ENCODE assay signal across 18 mouse cellular contexts in genomic region chr5:89646940-89647339, GRCm38 (mm10).
"Had no signal": no experiment of that assay in that cellular context is flagged by ENCODE, and none has a peak within 500 bp of the region (broad histone marks: within the 10 kb centered on the region; RNA-seq: fewer than 3 reads in every experiment).

No protein-coding gene starts in this region.

- H3K9ac ChIP-seq: liver, embryonic 15.5 days; liver, postnatal 0 days; lung, embryonic 15.5 days; midbrain, embryonic 13.5 days; midbrain, embryonic 15.5 days; neural tube, embryonic 12.5 days; stomach, embryonic 15.5 days had no signal

- H3K27ac ChIP-seq: liver, embryonic 15.5 days; lung, embryonic 15.5 days; macrophage; midbrain, embryonic 13.5 days; midbrain, embryonic 15.5 days; neural tube, embryonic 12.5 days; stomach, embryonic 15.5 days; stomach, postnatal 0 days had no signal

- H3K27me3 ChIP-seq: liver, embryonic 15.5 days; lung, embryonic 15.5 days; megakaryocyte, embryonic 14.5 days; midbrain, embryonic 13.5 days; midbrain, embryonic 15.5 days; neural tube, embryonic 12.5 days; stomach, embryonic 15.5 days had no signal

- H3K36me3 ChIP-seq: liver, embryonic 15.5 days; lung, embryonic 15.5 days; midbrain, embryonic 13.5 days; midbrain, embryonic 15.5 days; neural tube, embryonic 12.5 days; stomach, embryonic 15.5 days had no signal

- H3K4me2 ChIP-seq: liver, embryonic 15.5 days; lung, embryonic 15.5 days; midbrain, embryonic 11.5 days; midbrain, embryonic 13.5 days; midbrain, embryonic 15.5 days; neural tube, embryonic 12.5 days; stomach, embryonic 15.5 days had no signal

- H3K4me3 ChIP-seq: liver, embryonic 15.5 days; lung, embryonic 15.5 days; megakaryocyte, embryonic 14.5 days; midbrain, embryonic 13.5 days; midbrain, embryonic 15.5 days; neural tube, embryonic 12.5 days; stomach, embryonic 15.5 days had no signal

- DNase-seq: liver, postnatal 0 days; lung, adult 2 months; lung, postnatal 10 days; lung, postnatal 36 days; right cerebral cortex, postnatal 14 days; thymus, adult 18-20 months; thymus, postnatal 14 days; thymus, postnatal 36 days had no signal

- H3K9me3 ChIP-seq: liver, embryonic 15.5 days; lung, embryonic 15.5 days; megakaryocyte, embryonic 14.5 days; midbrain, embryonic 13.5 days; midbrain, embryonic 15.5 days; neural tube, embryonic 12.5 days; stomach, embryonic 15.5 days had no signal

- ATAC-seq: liver, postnatal 0 days; midbrain, embryonic 13.5 days; midbrain, embryonic 15.5 days had no signal

- H3K4me1 ChIP-seq: liver, embryonic 15.5 days; lung, embryonic 15.5 days; megakaryocyte, embryonic 14.5 days; midbrain, embryonic 13.5 days; midbrain, embryonic 15.5 days; neural tube, embryonic 12.5 days; stomach, embryonic 15.5 days had no signal
